Mouse (Mus musculus): ENCODE measurements around the gene Eaf1.

GRCm38 (mm10) chr14:31531506-31532148, 37.4 kb downstream of the Eaf1 start:
- no peak for TF ChIP-seq CTCF (IDR thresholded peaks at IDR 0.05; ENCODE audit: low read depth)
- TF ChIP-seq EP300 (IDR thresholded peaks at IDR 0.05; ENCODE audit: low read depth): no peak

Measured in heart, postnatal 0 days (tissue).